Mouse (Mus musculus): ENCODE results near the gene Neil1. TPM values are rescaled to one million over a fixed set of nuclear protein-coding genes. Genes with fewer than 3 reads are reported as not detected.

Gene Neil1
- polyA plus RNA-seq, 1 experiment from 2014 or later: 6.2 TPM

GRCm38 (mm10) chr9:57162496-57162895, 14.4 kb upstream of the Neil1 start:
- Histone ChIP-seq H3K9ac (replicated peaks; ENCODE audit: low read depth) (no peak overlapping the region), H3K27me3 (replicated peaks; ENCODE audit: insufficient read depth, low read length) (no peaks in the 10 kb centered on the region), H3K27ac (ENCODE audit: low read length) (no peak overlapping the region), H3K4me1 (ENCODE audit: insufficient read depth, low read depth, low read length) (peaks cover 8% of the 10 kb centered on the region; the same call in 1 of the 2 replicates), H3K4me2 (replicated peaks; ENCODE audit: low read depth, low read length) (no peak overlapping the region), H3K9me3 (ENCODE audit: low read length) (no peaks in the 10 kb centered on the region), H3K4me3 (ENCODE audit: low read depth, low read length) (no peak overlapping the region), H3K36me3 (ENCODE audit: insufficient read depth, low read length) (no peaks in the 10 kb centered on the region)
- no peak for TF ChIP-seq EP300 (IDR thresholded peaks at IDR 0.05)
- peak; percentile 78 for TF ChIP-seq CTCF (IDR thresholded peaks at IDR 0.05)
- peak; percentile 48 for DNase-seq (ENCODE audit: low spot score)
- 12% methylated on average over 3 of the region's 3 CpGs for WGBS
- ATAC-seq: no peak

- H3K36me3 ChIP-seq (ENCODE audit: insufficient read depth, low read length): no peaks in the 10 kb centered on the region
- DNase-seq (ENCODE audit: low spot score): no peak
- TF ChIP-seq CTCF (IDR thresholded peaks at IDR 0.05): no peak
- no peak; the same call in 1 of the 2 replicates for TF ChIP-seq EP300 (IDR thresholded peaks at IDR 0.05)
- H3K4me2 ChIP-seq (replicated peaks; ENCODE audit: low read depth, low read length): peak overlapping the region; percentile 98
- no peaks in the 10 kb centered on the region for H3K9me3 ChIP-seq (ENCODE audit: low read length)
- peak; percentile 19 for ATAC-seq
- no peak overlapping the region; the same call in 1 of the 2 replicates for H3K9ac ChIP-seq (replicated peaks; ENCODE audit: low read depth)
- H3K4me3 ChIP-seq (ENCODE audit: low read depth, low read length): peak overlapping the region; percentile 62
- no peaks in the 10 kb centered on the region for H3K27me3 ChIP-seq (replicated peaks; ENCODE audit: insufficient read depth, low read length)
- WGBS: 39% methylated on average over 11 of the region's 11 CpGs
- no peak overlapping the region for H3K27ac ChIP-seq (ENCODE audit: low read length)
- peaks cover 9% of the 10 kb centered on the region; the same call in 1 of the 2 replicates for H3K4me1 ChIP-seq (ENCODE audit: insufficient read depth, low read depth, low read length)
Observed at GRCm38 (mm10) chr9:57158506-57158905, 10.4 kb upstream of the Neil1 start.

GRCm38 (mm10) chr9:57158013-57158470, 9.9 kb upstream of the Neil1 start, which contains the start of gene Commd4:
Commd4 (minus strand) TSS chr9:57158331.
- DNase-seq (ENCODE audit: low spot score) (peak; percentile 99), ATAC-seq (peak; percentile 96)
- peak within 1 kb of the TSS; percentile 58 for H3K9ac ChIP-seq (replicated peaks; ENCODE audit: low read depth)
- peak within 1 kb of the TSS; percentile 98 for H3K4me2 ChIP-seq (replicated peaks; ENCODE audit: low read depth, low read length)
- 0 out of 2 replicates have a peak within 1 kb of the TSS, but pooled peaks have one; percentile 21 for H3K27ac ChIP-seq (ENCODE audit: low read length)
- H3K9me3 ChIP-seq (ENCODE audit: low read length): no peaks in the 10 kb centered on the region
- no peaks in the 10 kb centered on the region for H3K27me3 ChIP-seq (replicated peaks; ENCODE audit: insufficient read depth, low read length)
- H3K36me3 ChIP-seq (ENCODE audit: insufficient read depth, low read length): no peaks in the 10 kb centered on the region
- H3K4me3 ChIP-seq (ENCODE audit: low read depth, low read length): peak within 1 kb of the TSS; percentile 62
- under 1% methylated on average over 24 of the region's 24 CpGs for WGBS
- H3K4me1 ChIP-seq (ENCODE audit: insufficient read depth, low read depth, low read length): peaks cover 9% of the 10 kb centered on the region; the same call in 1 of the 2 replicates
- peak; percentile 72 for TF ChIP-seq EP300 (IDR thresholded peaks at IDR 0.05)
- peak; percentile 25 for TF ChIP-seq CTCF (IDR thresholded peaks at IDR 0.05)

- ATAC-seq (no peak), DNase-seq (ENCODE audit: low spot score) (no peak)
- TF ChIP-seq EP300 (IDR thresholded peaks at IDR 0.05): no peak
- no peak for TF ChIP-seq CTCF (IDR thresholded peaks at IDR 0.05)
- Histone ChIP-seq H3K9ac (replicated peaks; ENCODE audit: low read depth) (peak overlapping the region; percentile 58), H3K4me1 (ENCODE audit: insufficient read depth, low read depth, low read length) (peaks cover 9% of the 10 kb centered on the region; the same call in 1 of the 2 replicates), H3K27ac (ENCODE audit: low read length) (0 out of 2 replicates have a peak overlapping the region, but pooled peaks have one; percentile 21), H3K4me2 (replicated peaks; ENCODE audit: low read depth, low read length) (peak overlapping the region; percentile 98), H3K36me3 (ENCODE audit: insufficient read depth, low read length) (no peaks in the 10 kb centered on the region), H3K27me3 (replicated peaks; ENCODE audit: insufficient read depth, low read length) (no peaks in the 10 kb centered on the region), H3K4me3 (ENCODE audit: low read depth, low read length) (peak overlapping the region; percentile 62), H3K9me3 (ENCODE audit: low read length) (no peaks in the 10 kb centered on the region)
- 23% methylated on average over 13 of the region's 13 CpGs for WGBS
Observed at GRCm38 (mm10) chr9:57157499-57157898, 9.4 kb upstream of the Neil1 start.

- DNase-seq (ENCODE audit: low spot score) (no peak), ATAC-seq (no peak)
- 80% methylated on average over 7 of the region's 8 CpGs for WGBS
- H3K36me3 ChIP-seq (ENCODE audit: insufficient read depth, low read length): no peaks in the 10 kb centered on the region
- TF ChIP-seq EP300 (IDR thresholded peaks at IDR 0.05) (no peak), CTCF (IDR thresholded peaks at IDR 0.05) (no peak)
- H3K27ac ChIP-seq (ENCODE audit: low read length): no peak overlapping the region
- no peak overlapping the region for H3K4me3 ChIP-seq (ENCODE audit: low read depth, low read length)
- no peaks in the 10 kb centered on the region for H3K9me3 ChIP-seq (ENCODE audit: low read length)
- no peak overlapping the region for H3K9ac ChIP-seq (replicated peaks; ENCODE audit: low read depth)
- H3K4me1 ChIP-seq (ENCODE audit: insufficient read depth, low read depth, low read length): peaks cover 9% of the 10 kb centered on the region; the same call in 1 of the 2 replicates
- no peak overlapping the region for H3K4me2 ChIP-seq (replicated peaks; ENCODE audit: low read depth, low read length)
- H3K27me3 ChIP-seq (replicated peaks; ENCODE audit: insufficient read depth, low read length): no peaks in the 10 kb centered on the region
Observed at GRCm38 (mm10) chr9:57156823-57157222, 8.7 kb upstream of the Neil1 start.

DNA sequence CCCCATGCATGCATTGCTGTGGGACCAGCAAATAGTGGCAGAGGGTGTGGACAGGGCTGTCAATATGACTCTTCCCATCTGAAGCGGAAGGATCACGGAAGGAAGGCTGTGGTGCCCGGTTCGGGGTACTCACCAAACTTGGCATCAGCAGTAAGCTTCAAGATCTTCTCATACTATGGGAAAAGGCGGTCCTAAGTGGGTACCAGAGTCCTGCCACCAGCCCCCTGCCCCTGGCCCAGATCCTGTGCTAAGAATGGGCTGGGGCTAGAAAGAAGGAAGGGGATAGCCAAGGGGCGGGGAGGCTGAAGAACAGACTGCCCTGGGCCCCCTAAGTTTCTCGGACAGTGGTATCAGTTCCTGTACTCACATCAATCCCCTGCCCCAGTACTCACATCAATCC, 8.3 kb upstream of the Neil1 start:
- no peaks in the 10 kb centered on the region for H3K9me3 ChIP-seq (ENCODE audit: low read length)
- ATAC-seq (no peak), DNase-seq (ENCODE audit: low spot score) (no peak)
- TF ChIP-seq CTCF (IDR thresholded peaks at IDR 0.05) (no peak), EP300 (IDR thresholded peaks at IDR 0.05) (no peak)
- no peak overlapping the region for H3K4me3 ChIP-seq (ENCODE audit: low read depth, low read length)
- no peak overlapping the region for H3K9ac ChIP-seq (replicated peaks; ENCODE audit: low read depth)
- H3K27ac ChIP-seq (ENCODE audit: low read length): no peak overlapping the region
- 97% methylated on average over 7 of the region's 7 CpGs for WGBS
- no peaks in the 10 kb centered on the region for H3K27me3 ChIP-seq (replicated peaks; ENCODE audit: insufficient read depth, low read length)
- no peaks in the 10 kb centered on the region for H3K36me3 ChIP-seq (ENCODE audit: insufficient read depth, low read length)
- peaks cover 9% of the 10 kb centered on the region; the same call in 1 of the 2 replicates for H3K4me1 ChIP-seq (ENCODE audit: insufficient read depth, low read depth, low read length)
- H3K4me2 ChIP-seq (replicated peaks; ENCODE audit: low read depth, low read length): no peak overlapping the region

All from lung, postnatal 0 days (tissue).